Mouse (Mus musculus) MEL (cell line): Measurements from ENCODE around the gene Fis1. TPM values are rescaled to one million over a fixed set of nuclear protein-coding genes. Genes with fewer than 3 reads are reported as not detected.

ENCODE experiments used
- DNase-seq: peaks from one replicate; pipeline ENCODE4 v3.0.0; 2011; ENCODE audit warnings: low read depth, low spot score
- H3K27ac ChIP-seq: 2 replicates; pipeline ENCODE4 v1.5.1; 2012; ENCODE audit warnings: low read depth, mild to moderate bottlenecking, control low read depth, low read length, moderate library complexity; ENCODE audit not compliant: control insufficient read depth
- H3K27me3 ChIP-seq, 2 experiments: fragments of 150-350 bp in 1 of 2; sonication (generic) in 1 of 2; 2 replicates each; pipeline ENCODE4 v1.6.1; 2012; ENCODE audit warnings: low read length in 2 of 2, mild to moderate bottlenecking in 2 of 2, improper control_type of control experiment in 1 of 2, moderate library complexity in 1 of 2; ENCODE audit not compliant: insufficient read depth in 2 of 2, control insufficient read depth in 1 of 2
- H3K36me3 ChIP-seq, 2 experiments: 2 replicates each; pipeline ENCODE4 v1.6.1; 2012 to 2014; ENCODE audit warnings: low read length in 2 of 2, improper control_type of control experiment in 1 of 2, inconsistent platforms in 1 of 2, mild to moderate bottlenecking in 1 of 2; ENCODE audit not compliant: insufficient read depth in 2 of 2, control insufficient read depth in 1 of 2
- H3K4me1 ChIP-seq, 2 experiments: fragments of 150-350 bp in 1 of 2; sonication (generic) in 1 of 2; 2 replicates each; pipeline ENCODE4 v1.6.1; 2012; ENCODE audit warnings: low read length in 2 of 2, improper control_type of control experiment in 1 of 2, mild to moderate bottlenecking in 1 of 2; ENCODE audit not compliant: insufficient read depth in 2 of 2, control insufficient read depth in 1 of 2
- H3K4me3 ChIP-seq, 2 experiments: fragments of 150-350 bp in 1 of 2; sonication (generic) in 1 of 2; 2 replicates each; pipeline ENCODE4 v1.5.1; 2012; ENCODE audit warnings: low read depth in 2 of 2, low read length in 2 of 2, mild to moderate bottlenecking in 2 of 2, moderate library complexity in 2 of 2, control low read depth in 1 of 2, improper control_type of control experiment in 1 of 2; ENCODE audit not compliant: control insufficient read depth in 1 of 2, insufficient read depth in 1 of 2
- H3K79me2 ChIP-seq: 2 replicates; pipeline ENCODE4 v1.6.1; 2012; ENCODE audit warnings: mild to moderate bottlenecking, low read length, moderate library complexity; ENCODE audit not compliant: control insufficient read depth, poor library complexity, insufficient read depth
- H3K9ac ChIP-seq: 2 replicates; pipeline ENCODE4 v1.6.1; 2012; ENCODE audit warnings: low read depth, mild to moderate bottlenecking, control low read depth, low read length, moderate library complexity; ENCODE audit not compliant: control insufficient read depth, poor library complexity, severe bottlenecking
- H3K9me3 ChIP-seq: fragments of 150-350 bp; sonication (generic); replicated peaks from 2 replicates; pipeline ENCODE4 v1.6.1; 2012; ENCODE audit warnings: mild to moderate bottlenecking, low read length, improper control_type of control experiment, moderate library complexity; ENCODE audit not compliant: insufficient read depth
- CHD1 ChIP-seq: IDR thresholded peaks from 2 replicates; pipeline ENCODE4 v1.6.1; 2012; ENCODE audit warnings: low read depth, mild to moderate bottlenecking, inconsistent platforms, low read length, improper control_type of control experiment
- CHD2 ChIP-seq: IDR thresholded peaks from 2 replicates; pipeline ENCODE4 v1.6.1; 2011; ENCODE audit warnings: low read length, improper control_type of control experiment
- CTCF ChIP-seq, 3 experiments: IDR thresholded peaks in 2 of 3; conservative IDR thresholded peaks in 1 of 3; 2 replicates each; pipeline ENCODE4 v1.5.1; 2011 to 2012; ENCODE audit warnings: low read length in 3 of 3, low read depth in 2 of 3, mild to moderate bottlenecking in 2 of 3, improper control_type of control experiment in 1 of 3, inconsistent platforms in 1 of 3, mixed read lengths in 1 of 3, moderate library complexity in 1 of 3; ENCODE audit not compliant: control insufficient read depth in 1 of 3, insufficient read depth in 1 of 3, poor library complexity in 1 of 3, severe bottlenecking in 1 of 3
- EP300 ChIP-seq, 2 experiments: IDR thresholded peaks; 2 replicates each; pipeline ENCODE4 v1.6.1; 2011; ENCODE audit warnings: improper control_type of control experiment in 2 of 2, low read length in 2 of 2, low read depth in 1 of 2, mild to moderate bottlenecking in 1 of 2
- ETS1 ChIP-seq: IDR thresholded peaks from 2 replicates; pipeline ENCODE4 v1.6.1; 2012; ENCODE audit warnings: low read depth, mild to moderate bottlenecking, inconsistent platforms, low read length, improper control_type of control experiment, moderate library complexity
- JUND ChIP-seq: IDR thresholded peaks from 2 replicates; pipeline ENCODE4 v1.6.1; 2011; ENCODE audit warnings: low read depth, mild to moderate bottlenecking, improper control_type of control experiment, low read length
- KAT2A ChIP-seq: conservative IDR thresholded peaks from 2 replicates; pipeline ENCODE4 v1.6.1; 2012; ENCODE audit warnings: low read depth, low read length, improper control_type of control experiment, inconsistent platforms
- MAX ChIP-seq: IDR thresholded peaks from 2 replicates; pipeline ENCODE4 v1.6.1; 2011; ENCODE audit warnings: low read length, improper control_type of control experiment
- MAZ ChIP-seq: IDR thresholded peaks from 2 replicates; pipeline ENCODE4 v1.6.1; 2012; ENCODE audit warnings: low read depth, mild to moderate bottlenecking, inconsistent platforms, low read length, improper control_type of control experiment
- MEF2A ChIP-seq: IDR thresholded peaks from 2 replicates; pipeline ENCODE4 v1.6.1; 2014; ENCODE audit warnings: low read depth, mild to moderate bottlenecking, inconsistent platforms, low read length, improper control_type of control experiment; ENCODE audit not compliant: poor library complexity, insufficient replicate concordance, severe bottlenecking; ENCODE audit errors: extremely low read depth
- MXI1 ChIP-seq: IDR thresholded peaks from 2 replicates; pipeline ENCODE4 v1.6.1; 2011; ENCODE audit warnings: mild to moderate bottlenecking, low read depth, low read length, improper control_type of control experiment
- MYB ChIP-seq: IDR thresholded peaks from 2 replicates; pipeline ENCODE4 v1.6.1; 2011; ENCODE audit warnings: mild to moderate bottlenecking, low read depth, low read length, improper control_type of control experiment
- MYC ChIP-seq: IDR thresholded peaks from 2 replicates; pipeline ENCODE4 v1.6.1; 2011; ENCODE audit warnings: low read depth, mild to moderate bottlenecking, low read length, improper control_type of control experiment, moderate library complexity
- NELFE ChIP-seq: IDR thresholded peaks from 2 replicates; pipeline ENCODE4 v1.6.1; 2011; ENCODE audit warnings: low read depth, low read length, improper control_type of control experiment
- NRF1 ChIP-seq: IDR thresholded peaks from 2 replicates; pipeline ENCODE4 v1.6.1; 2014; ENCODE audit warnings: low read depth, mild to moderate bottlenecking, inconsistent platforms, low read length, improper control_type of control experiment, moderate library complexity; ENCODE audit not compliant: poor library complexity, insufficient read depth, severe bottlenecking
- RCOR1 ChIP-seq: IDR thresholded peaks from 2 replicates; pipeline ENCODE4 v1.6.1; 2012; ENCODE audit warnings: low read depth, mild to moderate bottlenecking, inconsistent platforms, low read length, improper control_type of control experiment
- TAL1 ChIP-seq: IDR thresholded peaks from 2 replicates; pipeline ENCODE4 v1.6.1; 2012; ENCODE audit warnings: mild to moderate bottlenecking, inconsistent platforms, low read length, moderate library complexity, mixed read lengths
- USF1 ChIP-seq: IDR thresholded peaks from 2 replicates; pipeline ENCODE4 v1.6.1; 2014; ENCODE audit warnings: low read depth, mild to moderate bottlenecking, inconsistent platforms, low read length, improper control_type of control experiment, moderate library complexity
- USF2 ChIP-seq, 2 experiments: IDR thresholded peaks; 2 replicates each; pipeline ENCODE4 v1.6.1; 2011 to 2012; ENCODE audit warnings: improper control_type of control experiment in 2 of 2, low read length in 2 of 2, borderline replicate concordance in 1 of 2, inconsistent platforms in 1 of 2, low read depth in 1 of 2, mild to moderate bottlenecking in 1 of 2; ENCODE audit not compliant: insufficient read depth in 1 of 2
- ZC3H11A ChIP-seq: IDR thresholded peaks from 2 replicates; pipeline ENCODE4 v1.6.1; 2012; ENCODE audit warnings: low read depth, mild to moderate bottlenecking, inconsistent platforms, low read length, improper control_type of control experiment
- ZKSCAN1 ChIP-seq: IDR thresholded peaks from 2 replicates; pipeline ENCODE4 v1.6.1; 2012; ENCODE audit warnings: low read depth, mild to moderate bottlenecking, inconsistent platforms, low read length, improper control_type of control experiment, moderate library complexity
- polyA plus RNA-seq, 2 experiments: library from polyadenylated mRNA; stranded (reverse) in 1 of 2; unstranded in 1 of 2; fragments of >175 nt in 1 of 2; fragments of >200 nt in 1 of 2; gene quantifications; 2 replicates each; pipeline versions ENCODE4 v1.2.1 to v1.2.4; 2012; ENCODE audit warnings: low replicate concordance in 2 of 2, low read depth in 1 of 2; ENCODE audit not compliant: insufficient read length in 2 of 2, insufficient read depth in 1 of 2, missing spikeins in 1 of 2
- total RNA-seq: library from RNA; depleted of rRNA; stranded (reverse); fragments of 300-350 nt; gene quantifications from 2 replicates; pipeline ENCODE4 v1.2.3, GENCODE M21; 2012

Fis1 gene
- total and polyA plus RNA-seq, 3 experiments, result 164 to 184 TPM; not detected in 1

DNA sequence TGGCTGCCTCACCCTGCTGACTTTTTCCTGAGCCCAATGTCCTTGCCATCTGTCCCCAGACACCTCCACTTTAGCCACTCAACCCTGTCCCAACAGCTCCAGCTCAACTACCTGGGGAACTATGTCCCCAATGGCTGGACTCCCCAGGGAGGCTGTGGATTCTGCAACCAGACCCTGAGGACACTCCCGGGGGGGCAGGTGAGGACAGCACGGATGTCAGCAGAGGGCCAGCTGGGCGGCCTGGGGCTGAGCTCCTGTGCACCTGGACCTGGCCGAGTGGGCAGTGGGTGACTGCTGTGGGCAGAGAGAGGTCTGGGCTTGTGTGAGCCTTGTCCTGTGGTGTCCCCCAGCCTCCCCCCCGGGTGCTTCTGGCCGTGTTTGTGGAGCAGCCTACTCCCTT is 36.7 kb downstream of the Fis1 start:
- Histone ChIP-seq H3K4me1 (peaks cover 0 to 9% of the 10 kb centered on the region in 2 experiments; a peak in 2 of 4 replicates), H3K9me3 (no peaks in the 10 kb centered on the region), H3K27me3 (no peaks in the 10 kb centered on the region), H3K36me3 (0 out of 4 replicates have a peak, but pooled peaks cover 0 to 2% of the 10 kb centered on the region in 2 experiments), H3K4me3 (no peak overlapping the region), H3K9ac (no peak overlapping the region), H3K27ac (no peak overlapping the region), H3K79me2 (peaks cover 7% of the 10 kb centered on the region; the same call in 1 of the 2 replicates)
- no peak for DNase-seq
- TF ChIP-seq TAL1 (no peak), CTCF (IDR thresholded peaks at IDR 0.05 in 2 of 3, conservative IDR thresholded peaks at IDR 0.05 in 1 of 3; ENCODE audit: control insufficient read depth in 1 of 3, insufficient read depth in 1 of 3, low read depth in 2 of 3, low read length in 3 of 3, poor library complexity in 1 of 3, severe bottlenecking in 1 of 3) (no peak), KAT2A (no peak), MYB (no peak), ZC3H11A (no peak), EP300 (IDR thresholded peaks at IDR 0.05; ENCODE audit: low read depth in 1 of 2, low read length in 2 of 2) (no peak), MYC (no peak), JUND (no peak), USF1 (no peak), ZKSCAN1 (no peak), USF2 (IDR thresholded peaks at IDR 0.05; ENCODE audit: borderline replicate concordance in 1 of 2, insufficient read depth in 1 of 2, low read depth in 1 of 2, low read length in 2 of 2) (no peak), CHD2 (no peak), CHD1 (no peak), MXI1 (no peak), NRF1 (no peak), RCOR1 (no peak), MAX (no peak), ETS1 (no peak)

DNA sequence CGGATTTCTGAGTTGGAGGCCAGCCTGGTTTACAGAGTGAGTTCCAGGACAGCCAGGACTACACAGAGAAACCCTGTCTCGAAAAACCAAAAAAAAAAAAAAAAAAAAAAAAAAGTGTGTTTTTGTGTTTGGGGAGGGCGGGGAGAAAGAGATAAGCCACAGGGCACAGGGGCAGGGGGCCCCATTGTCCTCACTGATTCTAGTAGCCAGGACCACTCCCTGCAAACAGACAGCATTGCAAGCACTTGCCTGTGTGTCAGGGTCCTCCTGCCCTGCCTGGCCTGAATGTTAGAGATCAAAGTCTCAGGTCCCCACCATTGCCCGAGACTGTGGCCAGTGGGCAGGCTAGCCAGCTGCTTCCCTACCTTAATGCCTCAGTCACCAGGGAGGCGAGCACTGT is 46.4 kb downstream of the Fis1 start:
- Histone ChIP-seq H3K9me3 (no peaks in the 10 kb centered on the region), H3K4me1 (peaks cover 0 to 2% of the 10 kb centered on the region in 2 experiments; a peak in 1 of 4 replicates), H3K4me3 (no peak overlapping the region), H3K36me3 (no peaks in the 10 kb centered on the region), H3K79me2 (no peaks in the 10 kb centered on the region), H3K27ac (no peak overlapping the region)
- no peak for TF ChIP-seq ZC3H11A
- TF ChIP-seq NELFE, result no peak
- no peak for TF ChIP-seq MEF2A
- TF ChIP-seq MYC, result no peak
- no peak for TF ChIP-seq MAX
- TF ChIP-seq MXI1, result no peak
- TF ChIP-seq MAZ, result no peak
- no peak for TF ChIP-seq NRF1
- TF ChIP-seq, all 39 proteins: peak for 0
- Histone ChIP-seq H3K27me3 (0 out of 4 replicates have a peak, but pooled peaks cover 0 to 2% of the 10 kb centered on the region in 2 experiments), H3K9ac (no peak overlapping the region)
- DNase-seq, result no peak
